Comparison of ENCODE assay signal across 14 mouse cellular contexts in genomic region chr5:24320894-24321293, GRCm38 (mm10). TPM values are rescaled to one million over a fixed set of nuclear protein-coding genes. Genes with fewer than 3 reads are reported as not detected.
DNase-seq lines count a peak whose midpoint lies in the region; ATAC-seq and TF ChIP-seq lines count a peak whose summit lies in the region.
"Had no signal": no experiment of that assay in that cellular context is flagged by ENCODE, and none has a peak within 500 bp of the region (broad histone marks: within the 10 kb centered on the region; RNA-seq: fewer than 3 reads in every experiment).

No protein-coding gene starts in this region.

- no peak for DNase-seq in forebrain, postnatal 0 days
- DNase-seq in hindbrain, postnatal 0 days (ENCODE audit: low spot score): no peak
- DNase-seq in adipocyte (ENCODE audit: low spot score): no peak
- DNase-seq in adrenal gland, postnatal 25 days: no peak
- DNase-seq: cerebellum, adult 18-20 months; thymus, postnatal 25 days had no signal

- H3K27me3 ChIP-seq in forebrain, embryonic 12.5 days: peaks cover 28% of the 10 kb centered on the region; the same call in 1 of the 2 replicates
- H3K27me3 ChIP-seq in forebrain, postnatal 0 days (ENCODE audit: insufficient read depth, low read length): no peaks in the 10 kb centered on the region
- peaks cover 18% of the 10 kb centered on the region; the same call in 1 of the 2 replicates for H3K27me3 ChIP-seq in hindbrain, embryonic 12.5 days
- H3K27me3 ChIP-seq in hindbrain, postnatal 0 days (ENCODE audit: insufficient read depth, low read length): no peaks in the 10 kb centered on the region
- peaks cover 28% of the 10 kb centered on the region for H3K27me3 ChIP-seq in embryonic facial prominence, embryonic 12.5 days
- H3K27me3 ChIP-seq in limb, embryonic 15.5 days: peaks cover 33% of the 10 kb centered on the region; the same call in 1 of the 2 replicates
- H3K27me3 ChIP-seq: neural tube, embryonic 13.5 days had no signal

- H3K36me3 ChIP-seq in forebrain, embryonic 12.5 days (replicated peaks): peaks cover 18% of the 10 kb centered on the region
- H3K36me3 ChIP-seq in forebrain, postnatal 0 days (ENCODE audit: insufficient read depth): peaks cover 28% of the 10 kb centered on the region
- peaks cover 30% of the 10 kb centered on the region for H3K36me3 ChIP-seq in hindbrain, embryonic 12.5 days
- peaks cover 12% of the 10 kb centered on the region; the same call in 1 of the 2 replicates for H3K36me3 ChIP-seq in hindbrain, postnatal 0 days (ENCODE audit: insufficient read depth, low read length)
- no peaks in the 10 kb centered on the region for H3K36me3 ChIP-seq in embryonic facial prominence, embryonic 12.5 days
- H3K36me3 ChIP-seq in limb, embryonic 15.5 days: no peaks in the 10 kb centered on the region
- H3K36me3 ChIP-seq: intestine, embryonic 15.5 days had no signal

- H3K27ac ChIP-seq in forebrain, embryonic 12.5 days: no peak overlapping the region
- no peak overlapping the region for H3K27ac ChIP-seq in forebrain, postnatal 0 days (ENCODE audit: low read depth, low read length)
- H3K27ac ChIP-seq in hindbrain, embryonic 12.5 days: no peak overlapping the region
- H3K27ac ChIP-seq in hindbrain, postnatal 0 days: no peak overlapping the region
- no peak overlapping the region for H3K27ac ChIP-seq in embryonic facial prominence, embryonic 12.5 days
- no peak overlapping the region for H3K27ac ChIP-seq in limb, embryonic 15.5 days
- H3K27ac ChIP-seq: intestine, embryonic 15.5 days; neural tube, embryonic 13.5 days had no signal

- H3K9me3 ChIP-seq in forebrain, embryonic 12.5 days: no peaks in the 10 kb centered on the region
- H3K9me3 ChIP-seq in forebrain, postnatal 0 days (ENCODE audit: low read length): no peaks in the 10 kb centered on the region
- H3K9me3 ChIP-seq in hindbrain, embryonic 12.5 days (replicated peaks): no peaks in the 10 kb centered on the region
- H3K9me3 ChIP-seq in hindbrain, postnatal 0 days (ENCODE audit: low read length): no peaks in the 10 kb centered on the region
- no peaks in the 10 kb centered on the region for H3K9me3 ChIP-seq in embryonic facial prominence, embryonic 12.5 days
- no peaks in the 10 kb centered on the region for H3K9me3 ChIP-seq in limb, embryonic 15.5 days
- H3K9me3 ChIP-seq: G1E; intestine, embryonic 15.5 days; neural tube, embryonic 13.5 days had no signal

- no peak for ATAC-seq in forebrain, embryonic 12.5 days (ENCODE audit: low FRiP score)
- ATAC-seq in forebrain, postnatal 0 days: no peak
- ATAC-seq in hindbrain, embryonic 12.5 days (ENCODE audit: low FRiP score): no peak
- no peak for ATAC-seq in hindbrain, postnatal 0 days
- ATAC-seq in embryonic facial prominence, embryonic 12.5 days (ENCODE audit: insufficient number of reproducible peaks, insufficient read depth, low FRiP score, low TSS enrichment): no peak
- ATAC-seq in limb, embryonic 15.5 days (ENCODE audit: insufficient number of reproducible peaks, low FRiP score, low TSS enrichment, low read depth): no peak
- ATAC-seq: intestine, embryonic 15.5 days had no signal

- no peak overlapping the region for H3K4me3 ChIP-seq in forebrain, embryonic 12.5 days (replicated peaks)
- no peak overlapping the region for H3K4me3 ChIP-seq in forebrain, postnatal 0 days (ENCODE audit: low read depth, low read length)
- H3K4me3 ChIP-seq in hindbrain, embryonic 12.5 days: no peak overlapping the region
- no peak overlapping the region for H3K4me3 ChIP-seq in hindbrain, postnatal 0 days (ENCODE audit: low read length)
- no peak overlapping the region for H3K4me3 ChIP-seq in embryonic facial prominence, embryonic 12.5 days
- no peak overlapping the region for H3K4me3 ChIP-seq in limb, embryonic 15.5 days
- H3K4me3 ChIP-seq: intestine, embryonic 15.5 days; neural tube, embryonic 13.5 days had no signal

- WGBS in forebrain, embryonic 12.5 days: 41% methylated on average over 5 of the region's 5 CpGs
- 49% methylated on average over 5 of the region's 5 CpGs for WGBS in forebrain, postnatal 0 days
- WGBS in hindbrain, embryonic 12.5 days: 48% methylated on average over 5 of the region's 5 CpGs
- 55% methylated on average over 5 of the region's 5 CpGs for WGBS in hindbrain, postnatal 0 days
- 40% methylated on average over 5 of the region's 5 CpGs for WGBS in embryonic facial prominence, embryonic 12.5 days
- WGBS in limb, embryonic 15.5 days: 53% methylated on average over 5 of the region's 5 CpGs

- TF ChIP-seq CTCF in forebrain, postnatal 0 days (IDR thresholded peaks at IDR 0.05; ENCODE audit: low read depth): no peak
- TF ChIP-seq CTCF in hindbrain, postnatal 0 days (IDR thresholded peaks at IDR 0.05; ENCODE audit: low read depth): no peak

- peak overlapping the region; percentile 36 for H3K4me2 ChIP-seq in forebrain, embryonic 12.5 days
- no peak overlapping the region for H3K4me2 ChIP-seq in forebrain, postnatal 0 days (ENCODE audit: low read depth)
- no peak overlapping the region for H3K4me2 ChIP-seq in hindbrain, embryonic 12.5 days (replicated peaks)
- no peak overlapping the region for H3K4me2 ChIP-seq in hindbrain, postnatal 0 days (ENCODE audit: low read depth, low read length)
- H3K4me2 ChIP-seq in embryonic facial prominence, embryonic 12.5 days (replicated peaks): peak overlapping the region; percentile 20; the same call in 1 of the 2 replicates
- H3K4me2 ChIP-seq in limb, embryonic 15.5 days: peak overlapping the region; percentile 30; the same call in 1 of the 2 replicates
- H3K4me2 ChIP-seq: liver, embryonic 11.5 days; neural tube, embryonic 13.5 days had no signal

- H3K4me1 ChIP-seq in forebrain, embryonic 12.5 days: peaks cover 36% of the 10 kb centered on the region
- no peaks in the 10 kb centered on the region for H3K4me1 ChIP-seq in forebrain, postnatal 0 days (ENCODE audit: insufficient read depth)
- H3K4me1 ChIP-seq in hindbrain, embryonic 12.5 days: peaks cover 35% of the 10 kb centered on the region
- H3K4me1 ChIP-seq in hindbrain, postnatal 0 days (ENCODE audit: insufficient read depth, low read length): no peaks in the 10 kb centered on the region
- peaks cover 24% of the 10 kb centered on the region for H3K4me1 ChIP-seq in embryonic facial prominence, embryonic 12.5 days
- H3K4me1 ChIP-seq in limb, embryonic 15.5 days: peaks cover 33% of the 10 kb centered on the region

- H3K9ac ChIP-seq in forebrain, embryonic 12.5 days: 0 out of 2 replicates have a peak overlapping the region, but pooled peaks have one; percentile 36
- H3K9ac ChIP-seq in forebrain, postnatal 0 days: no peak overlapping the region
- peak overlapping the region; percentile 57; the same call in 1 of the 2 replicates for H3K9ac ChIP-seq in hindbrain, embryonic 12.5 days
- no peak overlapping the region for H3K9ac ChIP-seq in hindbrain, postnatal 0 days (replicated peaks; ENCODE audit: low read length)
- H3K9ac ChIP-seq in embryonic facial prominence, embryonic 12.5 days: no peak overlapping the region
- H3K9ac ChIP-seq in limb, embryonic 15.5 days: no peak overlapping the region
- H3K9ac ChIP-seq: intestine, embryonic 15.5 days had no signal

RNA-seq across cellular contexts. Expression of gene Kcnh2, which starts 30.5 kb away (rescaled TPM):
- polyA plus RNA-seq in forebrain, embryonic 12.5 days (2016; fragmentation: Nextera tagmentation; extraction: Ambion mirVana): 9.8 and 10.1 TPM in 2 replicates
- total RNA-seq in forebrain, postnatal 0 days (2014; rRNA removed): 13.5 and 21.2 TPM in 2 replicates
- polyA plus RNA-seq in forebrain, postnatal 0 days (2015; fragmentation: Nextera tagmentation; extraction: Ambion mirVana): 4.7 and 6.8 TPM in 2 replicates
- 14.6 and 17.4 TPM in 2 replicates for polyA plus RNA-seq in hindbrain, embryonic 12.5 days (2016; fragmentation: Nextera tagmentation; extraction: Ambion mirVana)
- 55.9 and 70.5 TPM in 2 replicates for total RNA-seq in hindbrain, postnatal 0 days (2014; rRNA removed)
- 10.8 and 11.5 TPM in 2 replicates for polyA plus RNA-seq in hindbrain, postnatal 0 days (2015; fragmentation: Nextera tagmentation; extraction: Ambion mirVana)
- polyA plus RNA-seq in embryonic facial prominence, embryonic 12.5 days (2016; fragmentation: Nextera tagmentation; extraction: Ambion mirVana): 4.5 and 5.2 TPM in 2 replicates
- 3.5 and 4.9 TPM in 2 replicates for polyA plus RNA-seq in limb, embryonic 15.5 days (2015; fragmentation: Nextera tagmentation; extraction: Ambion mirVana)
- 12.7 and 26.0 TPM in 2 replicates for total RNA-seq in adrenal gland, postnatal 25 days (2021)

RNA-seq across cellular contexts. Expression of gene Nos3, which starts 43.7 kb away (rescaled TPM):
- polyA plus RNA-seq in forebrain, embryonic 12.5 days (2016; fragmentation: Nextera tagmentation; extraction: Ambion mirVana): 7.1 and 7.2 TPM in 2 replicates
- total RNA-seq in forebrain, postnatal 0 days (2014; rRNA removed): 6.1 and 8.3 TPM in 2 replicates
- polyA plus RNA-seq in forebrain, postnatal 0 days (2015; fragmentation: Nextera tagmentation; extraction: Ambion mirVana): 6.3 and 6.8 TPM in 2 replicates
- 8.8 and 9.0 TPM in 2 replicates for polyA plus RNA-seq in hindbrain, embryonic 12.5 days (2016; fragmentation: Nextera tagmentation; extraction: Ambion mirVana)
- total RNA-seq in hindbrain, postnatal 0 days (2014; rRNA removed): 8.7 and 13.3 TPM in 2 replicates
- polyA plus RNA-seq in hindbrain, postnatal 0 days (2015; fragmentation: Nextera tagmentation; extraction: Ambion mirVana): 7.2 and 7.4 TPM in 2 replicates
- polyA plus RNA-seq in embryonic facial prominence, embryonic 12.5 days (2016; fragmentation: Nextera tagmentation; extraction: Ambion mirVana): 6.7 and 7.6 TPM in 2 replicates
- 7.5 and 8.0 TPM in 2 replicates for polyA plus RNA-seq in limb, embryonic 15.5 days (2015; fragmentation: Nextera tagmentation; extraction: Ambion mirVana)
- total RNA-seq in adrenal gland, postnatal 25 days (2021): 8.3 and 8.7 TPM in 2 replicates

Comparison
In these comparisons a context has a peak if more than half of its experiments do, and no peak if none do; other contexts are left out.
1. H3K4me2 ChIP-seq: peak in forebrain, embryonic 12.5 days (single experiment), embryonic facial prominence, embryonic 12.5 days (single experiment) and limb, embryonic 15.5 days (single experiment); none in forebrain, postnatal 0 days (single experiment), hindbrain, embryonic 12.5 days (single experiment) and hindbrain, postnatal 0 days (single experiment).
2. H3K9ac ChIP-seq: peak in forebrain, embryonic 12.5 days (single experiment) and hindbrain, embryonic 12.5 days (single experiment); none in forebrain, postnatal 0 days (single experiment), hindbrain, postnatal 0 days (single experiment), embryonic facial prominence, embryonic 12.5 days (single experiment) and limb, embryonic 15.5 days (single experiment).